Mouse (Mus musculus) hindbrain, embryonic 12.5 days (tissue): ENCODE measurements around the gene Pla2g4d. TPM values are rescaled to one million over a fixed set of nuclear protein-coding genes. Genes with fewer than 3 reads are reported as not detected.
A peak's percentile ranks its signal among the peaks of the same experiment; 100 is the strongest.
"Not testable (repeated sequence)": the region's sequence is repeated elsewhere in the genome, so short reads cannot be mapped to it uniquely, and the experiment has no call there.

Source experiments
- ATAC-seq: fragments of 200-750 bp; cut with Nextera tagmentation; 2 replicates; pipeline ENCODE4 v1.8.0; 2017; ENCODE audit warnings: moderate TSS enrichment; ENCODE audit not compliant: low FRiP score
- H3K27ac ChIP-seq: fragments of 300-500 bp; sonication (generic); 2 replicates; pipeline ENCODE4 v1.5.1; 2016; ENCODE audit warnings: mild to moderate bottlenecking
- H3K27me3 ChIP-seq: fragments of 300-500 bp; sonication (generic); 2 replicates; pipeline ENCODE4 v1.6.1; 2016; ENCODE audit warnings: mild to moderate bottlenecking
- H3K36me3 ChIP-seq: fragments of 300-500 bp; sonication (generic); 2 replicates; pipeline ENCODE4 v1.6.1; 2016; ENCODE audit warnings: mild to moderate bottlenecking
- H3K4me1 ChIP-seq: fragments of 300-500 bp; sonication (generic); 2 replicates; pipeline ENCODE4 v1.6.1; 2016
- H3K4me2 ChIP-seq: fragments of 300-500 bp; sonication (generic); replicated peaks from 2 replicates; pipeline ENCODE4 v1.6.1; 2016; ENCODE audit warnings: mild to moderate bottlenecking
- H3K4me3 ChIP-seq: fragments of 300-500 bp; sonication (generic); 2 replicates; pipeline ENCODE4 v1.5.1; 2016; ENCODE audit warnings: mild to moderate bottlenecking
- H3K9ac ChIP-seq: fragments of 300-500 bp; sonication (generic); 2 replicates; pipeline ENCODE4 v1.6.1; 2016; ENCODE audit warnings: mild to moderate bottlenecking, moderate library complexity
- H3K9me3 ChIP-seq: fragments of 300-500 bp; sonication (generic); replicated peaks from 2 replicates; pipeline ENCODE4 v1.6.1; 2016; ENCODE audit warnings: mild to moderate bottlenecking
- WGBS: fragments of 180-500 bp; shearing (Covaris S2); methylation state at CpG from one replicate; pipeline ENCODE4 v1.1.7; 2016; 5-methylcytosine and 5-hydroxymethylcytosine counted together
- polyA plus RNA-seq: library from polyadenylated mRNA; unstranded; fragments of >200 nt; fragmentation: Nextera tagmentation; extraction: Ambion mirVana; gene quantifications from 2 replicates; pipeline ENCODE4 v1.2.1, GENCODE M21; 2016

The Pla2g4d gene
- polyA plus RNA-seq, 1 experiment from 2014 or later = not detected

DNA sequence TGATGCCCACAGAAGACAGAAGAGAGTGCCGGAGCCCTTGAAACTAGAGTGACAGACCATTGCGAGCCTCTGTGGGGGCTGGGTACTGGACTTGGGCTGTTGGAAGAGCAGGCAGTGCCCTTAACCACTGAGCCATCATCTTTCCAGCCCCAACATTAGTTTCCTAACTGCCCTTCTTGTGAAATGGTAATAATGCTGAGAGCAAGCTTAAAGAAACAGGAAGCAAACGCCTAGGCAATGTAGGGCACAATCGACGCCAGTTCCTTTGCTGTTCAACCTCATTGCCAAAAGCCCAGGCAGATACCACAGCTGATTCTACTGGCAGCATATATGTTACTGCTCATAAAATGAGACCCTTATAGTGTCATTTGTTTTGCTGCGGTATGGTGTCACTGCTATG lies 36.4 kb downstream of the Pla2g4d start:
- no peaks in the 10 kb centered on the region for H3K27me3 ChIP-seq
- 93% methylated on average over 6 of the region's 6 CpGs for WGBS
- ATAC-seq = no peak
- H3K4me2 ChIP-seq = no peak overlapping the region
- no peaks in the 10 kb centered on the region for H3K9me3 ChIP-seq
- H3K36me3 ChIP-seq = no peaks in the 10 kb centered on the region
- H3K4me3 ChIP-seq = no peak overlapping the region
- H3K9ac ChIP-seq = no peak overlapping the region
- no peak overlapping the region for H3K27ac ChIP-seq
- no peaks in the 10 kb centered on the region for H3K4me1 ChIP-seq

DNA sequence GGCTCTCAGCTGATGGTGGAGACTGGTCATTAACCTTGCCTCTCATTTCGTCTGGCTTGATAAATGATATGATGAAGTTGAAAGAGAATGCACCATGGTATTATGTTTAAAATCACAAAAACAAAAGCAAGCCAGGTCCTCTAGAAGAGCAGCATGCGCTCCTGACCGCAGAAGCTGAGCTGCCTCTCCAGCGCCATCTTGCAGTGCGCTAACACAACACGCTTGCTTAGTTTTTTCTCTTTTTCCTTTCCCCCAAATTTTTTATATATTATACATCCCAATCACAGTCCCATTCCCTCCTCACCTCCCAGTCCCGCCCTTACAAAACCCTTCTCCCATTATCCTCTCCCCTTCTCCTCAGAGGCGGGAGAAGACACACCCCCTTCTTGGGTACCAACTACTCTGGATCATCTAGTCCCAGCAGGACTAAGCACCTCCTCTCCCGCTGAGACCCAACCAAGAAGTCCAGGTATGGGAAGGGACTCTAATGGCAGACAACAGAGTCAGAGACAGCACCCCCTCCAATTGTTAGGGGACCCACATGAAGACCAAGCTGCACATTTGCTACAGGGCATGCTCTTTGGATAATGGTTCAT lies 43.5 kb downstream of the Pla2g4d start:
- peak overlapping the region; percentile 30 for H3K4me3 ChIP-seq
- H3K27ac ChIP-seq = no peak overlapping the region
- no peaks in the 10 kb centered on the region for H3K9me3 ChIP-seq
- H3K4me2 ChIP-seq = peak overlapping the region; percentile 52
- peak; percentile 46 for ATAC-seq
- no peaks in the 10 kb centered on the region for H3K4me1 ChIP-seq
- 0 out of 2 replicates have a peak overlapping the region, but pooled peaks have one; percentile 0 for H3K9ac ChIP-seq
- H3K36me3 ChIP-seq = no peaks in the 10 kb centered on the region
- WGBS = 14% methylated on average over 9 of the region's 9 CpGs
- H3K27me3 ChIP-seq = peaks cover 14% of the 10 kb centered on the region; the same call in 1 of the 2 replicates

DNA sequence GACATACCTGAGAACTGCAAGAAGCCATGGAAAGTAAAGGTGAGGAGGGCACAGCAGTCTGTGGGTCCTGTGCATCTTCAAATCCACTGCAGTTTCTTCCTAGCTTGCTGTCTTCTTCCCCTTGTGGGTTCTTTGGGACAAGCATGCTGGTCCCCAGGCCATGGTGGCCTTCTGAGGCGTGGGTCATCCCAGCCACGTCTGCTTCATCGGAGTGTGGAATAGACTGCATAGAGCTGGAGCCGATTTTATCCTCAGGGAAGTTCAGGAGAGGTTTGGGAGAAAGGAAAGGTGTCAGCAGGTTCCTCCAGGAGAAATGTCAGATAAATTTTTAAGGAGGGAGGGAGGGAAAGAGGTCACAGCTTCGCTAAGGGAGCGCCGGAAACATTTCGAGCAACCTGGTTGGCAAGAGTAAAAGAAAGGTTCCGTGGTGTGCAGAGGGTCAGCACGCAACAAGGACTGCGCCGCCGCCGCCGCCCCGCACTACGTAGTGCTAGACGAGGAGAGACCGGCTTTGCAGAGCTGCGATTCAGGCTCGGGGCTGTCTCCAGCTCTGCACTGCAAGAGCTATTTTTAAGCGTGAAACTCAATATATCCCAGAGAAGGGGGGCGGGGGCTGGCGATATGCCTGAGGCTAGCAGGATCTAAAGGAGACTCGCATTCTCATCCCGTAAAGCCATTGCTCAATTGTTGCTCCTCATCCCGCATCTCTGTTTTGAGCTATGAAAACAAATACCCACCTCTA lies 44.1 kb downstream of the Pla2g4d start, which contains the start of gene Pla2g4e:
TSS of gene Pla2g4e (minus strand) at position 657 of the 742 bp plus-strand sequence.
- H3K4me1 ChIP-seq = no peaks in the 10 kb centered on the region
- H3K36me3 ChIP-seq = no peaks in the 10 kb centered on the region
- H3K9ac ChIP-seq = 0 out of 2 replicates have a peak within 1 kb of the TSS, but pooled peaks have one; percentile 0
- peak; percentile 73 for ATAC-seq
- H3K4me2 ChIP-seq = peak within 1 kb of the TSS; percentile 52
- H3K9me3 ChIP-seq = no peaks in the 10 kb centered on the region
- peak within 1 kb of the TSS; percentile 30 for H3K4me3 ChIP-seq
- H3K27me3 ChIP-seq = peaks cover 14% of the 10 kb centered on the region; the same call in 1 of the 2 replicates
- 5% methylated on average over 27 of the region's 27 CpGs for WGBS
- no peak within 1 kb of the TSS for H3K27ac ChIP-seq

DNA sequence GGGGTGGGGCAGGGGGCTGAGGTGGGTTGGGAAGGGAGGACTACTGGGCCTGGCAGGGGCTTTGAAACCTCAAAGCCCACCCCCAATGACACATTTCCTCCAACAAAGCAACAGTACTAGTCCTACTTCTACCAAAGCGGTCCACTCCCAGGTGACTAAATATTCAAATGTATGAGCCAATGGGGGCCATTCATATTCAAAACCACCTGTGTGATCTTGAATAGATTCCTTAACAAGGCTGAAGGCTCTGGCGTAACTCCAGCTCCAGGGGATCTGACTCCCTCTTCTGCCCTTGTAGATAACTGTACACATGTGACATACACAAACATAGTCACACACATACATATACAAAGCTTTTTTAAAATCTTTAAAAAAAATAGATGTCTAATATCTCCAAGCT lies 45.0 kb downstream of the Pla2g4d start:
- Histone ChIP-seq H3K9me3 (no peaks in the 10 kb centered on the region), H3K36me3 (no peaks in the 10 kb centered on the region), H3K27ac (no peak overlapping the region), H3K4me2 (no peak overlapping the region), H3K9ac (no peak overlapping the region), H3K27me3 (peaks cover 14% of the 10 kb centered on the region; the same call in 1 of the 2 replicates), H3K4me1 (no peaks in the 10 kb centered on the region), H3K4me3 (no peak overlapping the region)
- 84% methylated on average over 2 of the region's 2 CpGs for WGBS
- no peak for ATAC-seq

DNA sequence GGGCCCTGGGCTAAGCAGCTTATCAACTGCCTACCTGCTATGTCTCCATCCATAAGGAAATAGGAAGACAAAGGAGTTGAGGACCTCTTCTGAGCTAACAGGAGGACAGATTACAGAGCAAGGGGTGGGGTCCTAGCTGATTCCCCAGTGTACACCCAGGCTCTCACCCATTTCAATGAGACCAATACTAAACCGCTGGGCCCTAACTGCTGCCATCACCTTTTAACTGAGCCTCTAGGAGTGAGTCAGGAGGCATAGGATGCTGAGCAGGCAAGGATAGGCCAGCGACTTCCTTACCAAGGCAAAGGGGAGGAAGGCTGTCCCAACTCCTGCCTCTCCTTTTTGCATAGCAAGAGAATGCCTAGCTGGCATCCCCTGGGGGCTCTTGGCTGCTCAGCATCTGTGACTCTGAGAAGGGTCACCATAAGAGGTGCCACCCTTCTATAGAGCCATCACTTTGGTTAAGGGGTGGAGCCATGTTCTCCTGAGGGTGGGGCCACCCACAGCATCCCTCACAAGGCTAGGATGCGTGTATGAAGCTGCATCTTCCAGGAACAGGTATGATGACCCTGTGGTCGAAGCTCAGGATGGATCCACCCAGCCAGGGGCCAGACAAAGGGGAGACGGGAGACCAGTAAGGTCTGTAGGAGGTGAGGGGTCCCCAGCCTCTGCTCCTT lies 46.1 kb downstream of the Pla2g4d start:
- no peak for ATAC-seq
- Histone ChIP-seq H3K27ac (no peak overlapping the region), H3K4me1 (no peaks in the 10 kb centered on the region), H3K4me3 (no peak overlapping the region), H3K4me2 (no peak overlapping the region), H3K9me3 (no peaks in the 10 kb centered on the region), H3K27me3 (peaks cover 14% of the 10 kb centered on the region; the same call in 1 of the 2 replicates), H3K9ac (no peak overlapping the region), H3K36me3 (no peaks in the 10 kb centered on the region)
- 75% methylated on average over 5 of the region's 5 CpGs for WGBS

DNA sequence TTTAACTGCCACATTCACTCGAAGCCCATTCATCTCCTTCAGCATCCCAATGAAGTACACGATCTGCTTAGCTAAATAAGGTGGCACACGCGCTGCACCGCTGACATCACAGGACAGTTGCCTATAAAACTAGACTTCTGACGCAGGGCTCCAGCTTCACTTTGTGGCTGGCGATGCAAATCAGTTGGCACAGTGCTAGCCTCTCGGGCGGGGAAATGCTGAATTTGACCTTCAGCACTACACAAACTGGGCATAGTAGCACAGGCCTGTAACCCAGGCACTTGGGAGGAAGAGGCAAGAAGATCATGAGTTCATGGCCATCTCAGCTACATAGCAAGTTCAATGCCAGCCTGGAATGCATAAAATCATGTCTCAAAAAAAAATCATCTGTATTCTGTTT lies 50.3 kb downstream of the Pla2g4d start:
- not testable (repeated sequence) for H3K27me3 ChIP-seq, H3K9ac ChIP-seq, H3K9me3 ChIP-seq, ATAC-seq, H3K4me3 ChIP-seq, H3K4me1 ChIP-seq, H3K27ac ChIP-seq, H3K4me2 ChIP-seq, H3K36me3 ChIP-seq
- 85% methylated on average over 9 of the region's 9 CpGs for WGBS

DNA sequence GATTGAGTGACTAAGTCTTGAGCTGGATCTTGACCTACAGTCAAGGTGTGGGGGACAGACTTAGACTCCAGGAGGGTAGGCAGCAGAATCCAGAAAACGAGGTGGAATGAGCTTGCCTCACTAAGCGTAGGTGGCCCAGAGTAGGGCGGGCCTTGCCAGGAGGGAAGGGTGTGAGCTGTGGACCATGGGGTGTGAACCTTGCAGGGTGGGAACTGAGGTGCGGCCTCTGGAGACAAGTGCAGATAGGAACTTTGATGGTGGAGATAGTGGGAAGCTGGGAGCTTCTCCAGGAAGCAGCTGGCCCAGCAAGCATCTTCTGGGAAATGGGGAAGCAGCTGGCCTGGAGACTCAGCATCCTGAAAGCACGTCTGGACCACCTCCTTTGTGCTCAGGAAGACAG lies 51.2 kb downstream of the Pla2g4d start:
- Histone ChIP-seq H3K27ac (no peak overlapping the region), H3K4me1 (no peaks in the 10 kb centered on the region), H3K4me2 (no peak overlapping the region), H3K9me3 (no peaks in the 10 kb centered on the region), H3K9ac (no peak overlapping the region), H3K36me3 (no peaks in the 10 kb centered on the region), H3K27me3 (no peaks in the 10 kb centered on the region), H3K4me3 (no peak overlapping the region)
- ATAC-seq = no peak
- WGBS = 73% methylated on average over 5 of the region's 5 CpGs

DNA sequence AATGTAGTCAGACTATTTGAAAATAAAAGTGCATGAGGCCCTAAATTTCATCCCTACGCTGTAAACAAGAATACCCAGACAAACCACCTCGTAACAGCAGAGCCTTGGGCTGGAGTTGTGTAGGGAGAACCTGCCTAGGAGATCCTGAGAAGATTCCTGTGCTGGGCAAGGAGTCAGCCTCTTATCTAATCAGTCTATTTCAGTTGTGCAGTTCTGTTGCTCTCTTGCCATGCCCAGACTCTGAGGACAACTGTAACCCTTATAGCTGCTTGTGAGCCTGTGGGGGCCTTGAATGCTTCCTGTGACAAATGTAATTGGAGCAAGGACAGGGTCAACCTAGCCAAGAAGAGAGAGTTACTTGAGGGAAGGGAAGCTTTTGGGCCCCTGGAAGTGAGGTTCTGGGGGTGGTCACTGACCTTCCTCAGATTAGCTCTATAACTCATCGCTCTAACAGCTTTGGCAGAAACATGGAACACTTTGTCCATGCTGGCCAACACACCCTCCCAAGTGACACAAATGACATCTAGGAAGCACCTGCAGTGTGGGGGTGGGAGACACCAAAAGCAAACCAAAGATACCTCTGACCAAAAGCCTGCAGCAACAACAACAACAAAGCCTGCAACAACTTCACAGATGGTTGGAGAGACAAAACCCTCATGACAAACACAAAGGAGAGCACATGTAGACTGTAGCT lies 52.9 kb downstream of the Pla2g4d start:
- Histone ChIP-seq H3K27me3 (no peaks in the 10 kb centered on the region), H3K27ac (no peak overlapping the region), H3K4me1 (no peaks in the 10 kb centered on the region), H3K4me2 (no peak overlapping the region), H3K4me3 (no peak overlapping the region), H3K36me3 (no peaks in the 10 kb centered on the region), H3K9me3 (no peaks in the 10 kb centered on the region), H3K9ac (no peak overlapping the region)
- no peak for ATAC-seq
- WGBS = 89% methylated on average over 3 of the region's 3 CpGs

DNA sequence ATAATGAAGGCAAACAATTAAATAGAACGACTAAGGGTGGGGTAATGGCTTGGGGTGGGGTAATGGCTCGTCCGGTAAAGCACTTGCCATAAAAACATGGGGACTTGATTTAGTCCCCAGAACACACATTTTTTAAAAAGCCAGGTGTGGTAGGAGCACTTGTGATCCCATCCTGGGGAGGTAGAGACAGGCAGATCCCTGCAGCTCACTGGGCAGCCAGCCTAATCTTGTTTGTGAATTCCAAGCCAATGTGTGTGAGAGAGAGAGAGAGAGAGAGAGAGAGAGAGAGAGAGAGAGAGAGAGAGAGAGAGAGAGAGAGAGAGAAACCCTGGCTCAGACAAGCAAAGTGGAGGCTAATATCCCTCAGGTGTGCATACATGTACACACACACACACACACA lies 53.6 kb downstream of the Pla2g4d start:
- 76% methylated on average over 3 of the region's 3 CpGs for WGBS
- H3K9ac ChIP-seq = no peak overlapping the region
- H3K4me1 ChIP-seq = no peaks in the 10 kb centered on the region
- H3K9me3 ChIP-seq = no peaks in the 10 kb centered on the region
- H3K36me3 ChIP-seq = no peaks in the 10 kb centered on the region
- H3K4me3 ChIP-seq = no peak overlapping the region
- no peak for ATAC-seq
- no peak overlapping the region for H3K27ac ChIP-seq
- H3K27me3 ChIP-seq = no peaks in the 10 kb centered on the region
- H3K4me2 ChIP-seq = no peak overlapping the region

DNA sequence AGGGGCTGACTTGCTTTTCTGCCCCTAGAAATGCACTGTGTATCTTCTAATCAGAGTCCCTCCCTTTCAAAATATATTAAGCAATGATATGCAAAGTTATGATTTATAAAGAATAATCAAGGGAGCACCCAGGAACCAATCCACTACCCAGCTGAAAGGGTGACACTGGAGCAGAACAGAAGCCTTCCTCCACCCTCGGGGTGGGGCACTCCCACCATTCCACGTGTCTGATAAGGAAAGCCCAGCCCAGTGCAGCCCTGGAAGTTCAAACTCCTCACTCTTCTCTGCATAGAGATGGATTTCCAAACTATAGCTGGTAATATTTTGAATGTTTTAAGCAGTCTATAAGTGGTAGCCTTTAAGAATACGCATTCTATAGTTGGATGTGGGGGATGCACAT lies 57.4 kb downstream of the Pla2g4d start:
- H3K9me3 ChIP-seq = no peaks in the 10 kb centered on the region
- no peaks in the 10 kb centered on the region for H3K27me3 ChIP-seq
- H3K4me3 ChIP-seq = no peak overlapping the region
- H3K4me1 ChIP-seq = no peaks in the 10 kb centered on the region
- H3K27ac ChIP-seq = no peak overlapping the region
- no peak overlapping the region for H3K9ac ChIP-seq
- WGBS = 72% methylated on average over 3 of the region's 3 CpGs
- ATAC-seq = no peak
- H3K36me3 ChIP-seq = no peaks in the 10 kb centered on the region
- no peak overlapping the region for H3K4me2 ChIP-seq
